Mouse (Mus musculus) lung, postnatal 36 days (tissue): ENCODE measurements around the gene Nmrk1.

Source experiments
- DNase-seq: peaks from one replicate; pipeline ENCODE4 v3.0.0; 2022; ENCODE audit warnings: mixed read lengths

Gene Nmrk1

DNA sequence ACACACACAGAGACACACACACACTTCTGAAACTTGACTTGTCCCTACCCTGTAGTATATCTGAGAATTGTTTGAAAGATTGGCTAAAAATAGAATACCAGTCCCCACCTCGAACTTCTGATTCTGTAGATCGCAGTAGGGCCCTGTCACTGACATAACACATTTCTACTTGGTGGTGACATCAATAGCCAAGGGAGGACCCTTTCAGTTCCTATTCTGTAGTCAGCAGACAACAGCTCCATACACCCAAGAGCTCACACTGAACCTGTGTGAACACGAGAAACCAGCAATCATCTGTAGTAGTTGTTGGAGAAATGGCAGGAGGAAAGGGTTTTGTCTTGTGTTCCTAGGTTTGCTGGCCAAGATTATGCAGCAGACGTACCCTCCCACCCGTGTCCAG, 23.2 kb downstream of the Nmrk1 start:
- DNase-seq: no peak

DNA sequence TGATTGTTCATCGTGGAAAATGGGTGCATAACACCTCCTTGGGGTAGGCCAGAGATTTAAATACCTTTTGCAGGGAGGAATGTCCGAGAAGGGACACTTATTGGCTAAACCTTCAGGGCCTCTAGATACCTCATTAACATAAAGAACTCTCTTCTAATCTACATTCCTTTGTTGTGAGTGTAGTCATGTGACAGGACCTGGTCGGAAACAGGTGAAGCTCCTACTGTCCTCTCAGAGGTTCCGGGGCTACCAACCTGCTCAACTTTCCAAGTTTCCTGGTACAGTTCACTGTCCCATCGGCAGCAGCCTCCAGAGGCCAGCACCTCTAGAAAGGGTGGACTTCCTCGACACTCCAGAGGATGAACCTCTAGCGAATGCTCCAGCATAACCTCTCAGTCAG, 24.2 kb downstream of the Nmrk1 start:
- no peak for DNase-seq

DNA sequence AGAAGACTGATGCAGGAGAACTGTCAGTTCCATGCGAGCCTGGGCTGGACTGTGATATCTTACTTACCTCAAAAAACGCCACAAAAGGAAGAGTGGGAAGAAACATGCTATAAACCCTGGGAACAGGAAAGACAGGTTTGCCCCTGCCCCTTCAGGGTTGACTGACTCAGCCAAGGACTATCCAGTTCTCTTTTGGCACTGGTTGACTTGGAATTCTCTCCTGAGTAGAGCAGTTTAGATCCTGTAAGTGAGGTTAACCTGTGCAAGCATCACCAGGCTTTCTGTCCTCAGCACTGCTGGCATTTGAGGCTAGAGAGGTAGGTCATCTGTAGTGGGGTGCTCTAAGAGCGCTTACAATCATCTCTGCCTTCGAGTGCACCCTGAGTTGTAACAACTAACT, 26.7 kb downstream of the Nmrk1 start:
- DNase-seq: peak; percentile 52

DNA sequence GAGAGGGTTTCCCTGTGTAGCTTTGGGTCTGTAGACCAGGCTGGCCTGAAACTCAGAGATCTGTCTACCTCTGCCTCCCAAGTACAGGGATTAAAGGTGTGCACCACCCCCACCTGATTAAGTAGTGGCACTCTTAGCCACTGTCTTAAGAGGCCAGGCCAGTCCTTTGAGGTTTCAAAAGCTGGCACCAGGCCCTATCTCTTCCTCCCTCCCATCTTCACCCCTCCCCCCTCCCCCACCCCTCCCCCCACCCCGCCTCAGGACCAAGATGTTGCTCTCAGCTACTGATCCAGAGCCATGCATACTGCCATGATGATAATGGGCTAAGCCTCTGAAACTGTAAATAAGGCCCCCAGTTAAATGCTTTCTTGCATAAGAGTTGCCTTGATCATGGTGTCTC, 27.6 kb downstream of the Nmrk1 start:
- no peak for DNase-seq

DNA sequence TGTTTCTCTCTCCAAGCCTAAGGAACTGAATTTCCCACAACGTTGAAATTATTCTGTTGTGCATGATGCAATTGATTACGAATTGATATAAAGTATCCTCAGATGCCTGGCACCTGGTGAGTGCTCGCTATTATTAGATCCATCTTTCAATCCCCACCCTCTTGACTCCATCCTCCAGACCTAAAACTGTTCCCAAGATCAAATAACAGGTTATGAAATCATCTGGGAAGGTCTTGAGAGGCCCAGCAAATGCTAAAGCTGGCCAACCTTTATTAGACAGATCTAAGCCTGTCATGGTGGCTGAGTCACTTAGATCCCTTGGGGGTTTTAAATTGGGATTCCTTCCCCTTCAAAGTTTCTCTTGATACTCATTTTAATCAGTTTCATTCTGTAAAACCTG, 28.7 kb downstream of the Nmrk1 start:
- DNase-seq: no peak

DNA sequence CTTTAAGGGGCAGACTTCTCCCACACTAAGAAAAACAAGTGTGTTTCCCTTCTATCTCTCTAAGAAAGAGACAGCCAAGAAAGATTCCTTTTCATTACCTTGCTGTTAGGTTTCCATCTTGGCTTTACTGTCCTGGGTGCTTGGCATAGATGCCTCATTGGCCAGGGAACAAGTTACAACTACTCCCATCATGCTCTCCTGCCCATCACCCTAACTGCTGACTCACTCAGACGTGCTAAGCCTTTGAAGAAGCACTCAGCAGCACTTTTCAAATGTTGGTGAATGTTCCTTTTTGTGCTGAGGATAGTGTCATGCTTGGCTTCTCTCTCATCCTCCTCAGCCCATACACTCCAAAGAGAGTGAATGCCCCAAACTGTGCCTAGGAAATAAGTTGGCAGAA, 29.9 kb downstream of the Nmrk1 start:
- DNase-seq: no peak

DNA sequence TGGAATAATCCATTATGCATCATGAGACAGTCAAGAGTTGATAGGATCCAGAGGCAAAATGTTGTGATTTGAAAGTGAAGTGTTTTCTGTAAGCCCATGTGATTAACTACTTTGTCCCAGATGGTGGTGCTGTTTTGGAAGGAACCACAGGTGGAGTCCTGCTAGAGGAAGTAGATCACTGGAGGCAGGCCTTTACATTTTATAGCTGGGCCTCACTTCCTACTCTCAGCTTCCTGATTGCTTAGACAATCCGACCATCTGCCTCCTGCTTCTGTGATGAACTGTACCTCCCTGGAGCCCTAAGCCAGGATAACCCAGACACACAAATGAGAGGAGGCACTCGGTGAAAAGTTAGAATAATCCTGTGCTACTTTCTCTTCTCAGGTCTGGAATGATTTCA, 32.2 kb downstream of the Nmrk1 start:
- no peak for DNase-seq

DNA sequence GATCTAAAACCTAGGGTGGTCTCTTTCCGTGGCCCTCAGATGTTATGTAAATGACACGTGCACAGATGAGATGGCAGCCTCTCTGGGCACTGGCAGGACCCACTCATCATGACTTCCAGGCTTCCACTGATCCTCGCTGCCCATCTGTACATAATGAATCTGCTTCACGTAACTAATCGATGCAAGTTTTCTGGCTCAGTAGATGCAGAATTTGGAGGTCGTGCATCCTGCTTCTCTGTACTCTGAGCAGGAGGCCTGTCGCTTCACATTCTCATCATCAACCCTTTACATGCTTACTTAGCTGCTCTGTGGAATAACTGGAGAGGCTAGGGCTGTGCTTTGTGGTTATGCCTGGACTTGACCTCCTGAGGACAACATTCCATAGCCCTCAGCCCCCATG, 35.2 kb downstream of the Nmrk1 start:
- no peak for DNase-seq

DNA sequence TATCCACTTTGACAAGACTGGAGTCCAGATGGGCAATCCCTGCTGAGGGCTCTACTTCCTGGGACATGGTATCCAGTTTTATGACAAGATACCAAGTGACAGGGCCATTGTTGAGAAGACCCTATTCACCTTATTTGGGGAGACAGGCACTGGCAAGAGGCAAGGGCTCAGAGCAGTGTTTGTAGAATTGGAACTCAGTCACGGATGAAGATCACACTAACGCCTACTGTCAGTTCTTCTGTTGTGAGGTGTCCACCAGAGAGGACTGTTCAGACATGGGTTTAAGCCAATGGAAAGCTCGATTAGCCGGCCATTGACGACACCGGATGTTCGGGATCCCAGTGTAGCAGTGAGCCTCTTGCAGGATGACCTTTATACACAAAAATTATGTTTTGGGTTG, 37.8 kb downstream of the Nmrk1 start:
- no peak for DNase-seq

DNA sequence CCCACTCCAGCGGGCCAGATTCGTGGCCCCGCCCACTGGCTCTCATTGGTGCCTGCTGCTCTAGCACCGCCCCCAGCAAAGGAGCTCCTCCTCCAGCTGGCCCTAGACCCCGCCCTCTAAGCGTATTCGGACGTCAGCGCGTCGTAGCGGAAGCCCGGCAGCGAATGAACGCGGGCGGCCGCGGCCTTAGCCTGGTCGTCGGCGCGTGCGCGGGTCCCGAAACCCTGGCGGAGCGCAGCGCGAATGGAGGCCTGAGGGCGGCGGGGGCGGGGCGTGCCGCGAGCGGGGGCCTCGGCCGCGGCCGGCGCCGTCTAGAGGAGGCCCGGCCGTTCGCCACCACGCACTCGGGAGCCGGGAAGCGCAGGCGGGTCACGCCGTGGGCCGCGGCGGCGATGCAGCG, 38.9 kb downstream of the Nmrk1 start, which contains the start of gene Carnmt1:
Gene Carnmt1, plus strand, starts transcription at position 157 of the 400 bp plus-strand sequence.
- peak; percentile 99 for DNase-seq

DNA sequence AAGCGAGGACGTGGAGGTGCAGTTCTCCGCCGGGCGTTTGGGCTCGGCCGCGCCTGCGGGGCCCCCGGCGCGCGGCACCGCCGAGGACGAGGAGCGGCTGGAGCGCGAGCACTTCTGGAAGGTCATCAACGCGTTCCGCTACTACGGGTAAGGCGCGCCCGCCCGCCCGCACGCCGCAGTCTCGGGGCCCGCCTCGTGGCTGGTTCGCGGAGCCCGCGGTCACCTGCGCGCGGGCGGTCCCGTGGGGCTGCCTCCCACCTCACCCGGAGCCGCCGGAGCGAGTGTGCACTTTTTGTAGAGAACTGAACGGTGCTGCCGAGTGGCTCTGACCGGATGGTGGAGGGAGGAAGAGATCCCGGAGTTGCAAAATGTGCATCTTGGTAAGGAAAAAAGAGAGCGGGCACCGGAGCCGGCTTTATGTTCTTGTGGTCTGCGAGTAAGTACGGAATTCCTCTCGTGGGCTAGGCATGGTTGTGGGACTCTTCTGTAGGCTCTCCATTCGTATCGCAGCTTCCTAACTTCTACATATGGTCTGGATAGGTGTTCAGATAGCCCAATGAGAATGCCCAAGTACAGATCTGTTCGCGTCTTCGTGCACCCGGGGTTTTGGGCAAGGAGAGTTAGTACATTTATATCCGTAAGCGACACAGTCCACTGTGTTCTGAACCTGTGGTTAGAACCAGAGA, 39.4 kb downstream of the Nmrk1 start:
- DNase-seq: peak; percentile 49

DNA sequence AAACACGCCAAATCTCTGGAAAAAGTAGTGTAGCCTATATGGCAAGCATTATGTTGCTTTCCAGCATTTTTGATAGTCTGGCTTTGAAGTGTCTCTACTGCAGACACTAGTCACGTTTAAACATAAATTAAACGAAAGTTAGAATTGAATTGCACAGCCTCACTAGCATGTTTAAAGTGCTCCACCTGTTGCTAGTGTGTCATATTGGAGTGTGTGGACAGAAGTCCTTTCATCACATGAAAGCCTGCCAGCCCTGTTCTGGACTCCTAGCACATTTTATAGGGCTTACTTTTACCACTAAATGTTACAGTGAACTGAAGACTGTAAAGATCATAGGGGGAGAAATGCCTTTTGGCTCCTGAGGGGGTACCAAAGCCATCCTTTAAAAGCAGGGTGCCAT, 40.7 kb downstream of the Nmrk1 start:
- DNase-seq: peak; percentile 25

DNA sequence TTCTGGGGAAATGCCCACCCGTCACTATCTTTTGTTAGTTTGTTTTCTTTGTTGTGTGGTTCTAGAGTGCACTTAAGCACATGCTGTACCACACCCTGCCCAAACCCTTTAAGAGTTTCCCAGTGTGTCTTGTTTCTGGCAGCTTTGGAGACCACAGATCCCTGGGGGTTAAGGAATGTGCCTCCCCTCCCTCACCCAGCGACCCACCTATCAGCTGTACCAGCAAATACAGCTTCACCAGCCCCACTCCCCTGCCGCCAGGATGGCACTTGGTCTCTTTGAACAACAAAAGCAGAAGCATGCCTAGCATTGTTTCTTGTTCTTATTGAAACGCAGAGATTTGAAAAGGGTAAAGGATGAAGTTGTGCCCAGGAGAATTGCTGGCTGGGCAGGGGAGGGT, 41.4 kb downstream of the Nmrk1 start:
- peak; percentile 17 for DNase-seq

DNA sequence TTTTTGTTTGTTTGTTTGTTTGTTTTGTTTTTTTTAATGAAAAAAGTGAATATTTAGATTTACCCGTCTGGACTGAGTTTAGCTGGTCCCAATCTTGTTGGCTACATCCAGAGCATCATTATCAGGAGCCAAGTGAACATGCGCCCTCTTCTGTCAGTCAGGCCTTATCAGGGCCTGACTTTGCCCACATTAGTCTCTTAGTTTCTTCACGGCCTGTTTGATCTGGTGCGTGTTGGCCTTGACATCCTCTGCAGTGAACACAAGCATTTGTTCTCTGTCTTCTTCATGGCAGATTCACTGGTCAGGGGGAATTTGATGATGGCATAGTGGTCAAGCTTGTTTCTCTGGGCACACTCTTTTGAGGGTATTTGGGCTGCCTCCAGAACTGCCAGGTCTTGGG, 50.4 kb downstream of the Nmrk1 start:
- DNase-seq: no peak

DNA sequence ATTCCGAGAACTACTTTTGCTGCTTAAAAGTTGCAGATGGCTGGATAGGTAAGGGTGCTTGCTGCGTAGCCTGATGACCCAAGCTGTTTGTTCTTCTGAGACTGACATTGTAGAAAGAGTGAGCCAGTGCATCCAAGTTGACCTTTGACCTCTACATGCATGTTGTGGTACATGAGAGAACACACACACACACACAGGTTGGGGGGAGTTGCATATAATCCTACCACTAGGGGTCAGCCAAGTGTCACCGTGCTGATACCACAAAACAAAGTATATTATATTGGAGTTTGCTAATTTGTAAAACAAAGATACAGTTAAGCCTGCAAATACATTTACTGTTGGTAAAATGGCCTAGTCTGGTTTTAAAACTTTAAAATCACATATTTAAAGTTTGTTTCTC, 55.8 kb downstream of the Nmrk1 start:
- DNase-seq: peak; percentile 76

DNA sequence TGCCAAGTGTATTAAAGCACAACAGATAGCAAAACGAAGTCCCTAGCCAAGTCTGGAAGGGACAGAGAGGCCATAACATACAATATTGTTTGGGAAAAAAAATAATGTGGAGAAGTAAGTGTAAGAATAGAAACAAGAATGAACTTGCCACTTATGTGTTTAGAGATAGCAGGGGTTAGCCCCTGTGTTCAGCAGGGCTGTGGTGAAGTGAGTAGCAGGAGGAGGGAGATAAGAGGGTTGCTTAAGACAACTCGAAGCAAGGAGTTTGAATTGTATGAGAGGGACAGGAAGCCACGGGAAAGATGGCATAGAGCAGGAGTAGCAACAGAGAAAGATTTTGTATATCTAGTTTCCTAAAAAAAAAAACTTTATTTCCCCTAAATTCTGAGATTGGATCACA, 60.4 kb downstream of the Nmrk1 start:
- no peak for DNase-seq

DNA sequence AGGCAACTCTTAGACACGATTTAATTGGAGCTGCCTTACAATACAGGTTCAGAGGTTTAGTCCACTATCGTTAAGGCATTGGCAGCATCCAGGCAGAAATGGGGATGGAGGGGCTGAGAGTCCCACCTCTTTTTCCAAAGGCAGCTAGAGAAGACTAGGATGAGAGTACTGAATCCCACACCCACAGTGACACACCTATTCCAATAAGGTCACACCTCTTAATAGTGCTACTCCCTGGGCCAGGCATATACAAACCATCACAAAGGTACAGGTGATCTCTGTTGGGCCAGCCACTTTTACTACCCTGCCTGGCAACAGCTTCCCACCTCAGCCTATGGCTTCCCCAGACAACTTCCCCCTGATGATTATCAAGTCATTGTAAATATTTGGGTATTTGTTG, 61.0 kb downstream of the Nmrk1 start:
- DNase-seq: no peak

DNA sequence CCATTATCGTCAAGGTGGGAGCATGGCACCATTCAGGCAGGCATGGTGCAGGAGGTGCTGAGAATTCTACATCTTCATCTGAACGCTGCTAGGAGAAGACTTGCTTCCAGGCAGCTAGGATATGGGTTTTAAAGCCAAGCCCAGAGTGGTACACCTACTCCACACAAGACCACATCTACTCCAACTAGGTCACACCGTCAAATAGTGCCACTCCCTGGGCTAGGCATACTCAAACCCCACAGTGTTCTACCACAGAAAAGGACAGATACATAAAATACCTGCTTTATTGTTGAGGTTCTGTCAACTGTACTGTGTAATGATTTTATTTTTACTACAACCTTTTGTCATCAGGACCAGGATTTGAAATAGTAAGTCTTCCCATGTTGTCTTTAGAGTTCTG, 63.4 kb downstream of the Nmrk1 start:
- DNase-seq: no peak

DNA sequence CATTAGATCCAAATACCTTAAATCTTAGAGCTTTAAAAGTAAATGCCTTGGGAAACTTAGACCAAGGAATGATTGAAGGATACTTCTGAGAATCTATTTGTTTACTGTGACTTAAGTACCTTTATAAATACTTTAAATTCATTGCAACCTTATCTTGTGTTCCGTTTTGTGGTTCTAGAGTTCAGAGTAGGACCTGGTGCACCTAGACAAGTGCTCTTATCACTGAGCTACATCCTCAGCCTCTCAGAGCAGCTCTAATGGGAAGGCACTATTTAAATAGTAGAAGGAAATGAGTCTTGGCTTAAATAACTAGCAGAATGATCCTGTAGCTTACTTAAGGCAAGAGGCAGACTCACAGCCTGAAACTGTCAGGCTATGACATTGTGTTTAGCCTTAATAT, 63.8 kb downstream of the Nmrk1 start:
- DNase-seq: no peak
